Mouse (Mus musculus) stomach, embryonic 15.5 days (tissue): Measurements from ENCODE around the gene Olfr748. TPM values are rescaled to one million over a fixed set of nuclear protein-coding genes. Genes with fewer than 3 reads are reported as not detected.
"Not testable (repeated sequence)": the region's sequence is repeated elsewhere in the genome, so short reads cannot be mapped to it uniquely, and the experiment has no call there.

Experiments
- ATAC-seq: fragments of 200-750 bp; cut with Nextera tagmentation; 2 replicates; pipeline ENCODE4 v1.8.0; 2017; ENCODE audit warnings: low read depth, moderate number of reproducible peaks, moderate TSS enrichment; ENCODE audit not compliant: insufficient read depth, low FRiP score
- H3K27ac ChIP-seq: fragments of 300-500 bp; sonication (generic); 2 replicates; pipeline ENCODE4 v1.5.1; 2015; ENCODE audit warnings: mild to moderate bottlenecking, inconsistent platforms
- H3K27me3 ChIP-seq: fragments of 300-500 bp; sonication (generic); replicated peaks from 2 replicates; pipeline ENCODE4 v1.6.1; 2015; ENCODE audit warnings: inconsistent platforms
- H3K36me3 ChIP-seq: fragments of 300-500 bp; sonication (generic); 2 replicates; pipeline ENCODE4 v1.6.1; 2015; ENCODE audit warnings: inconsistent platforms
- H3K4me1 ChIP-seq: fragments of 300-500 bp; sonication (generic); 2 replicates; pipeline ENCODE4 v1.6.1; 2015; ENCODE audit warnings: inconsistent platforms
- H3K4me2 ChIP-seq: fragments of 300-500 bp; sonication (generic); 2 replicates; pipeline ENCODE4 v1.6.1; 2015; ENCODE audit warnings: mild to moderate bottlenecking, inconsistent platforms
- H3K4me3 ChIP-seq: fragments of 300-500 bp; sonication (generic); replicated peaks from 2 replicates; pipeline ENCODE4 v1.5.1; 2015; ENCODE audit warnings: inconsistent platforms
- H3K9ac ChIP-seq: fragments of 300-500 bp; sonication (generic); 2 replicates; pipeline ENCODE4 v1.6.1; 2015; ENCODE audit warnings: inconsistent platforms
- H3K9me3 ChIP-seq: fragments of 300-500 bp; sonication (generic); 2 replicates; pipeline ENCODE4 v1.6.1; 2016; ENCODE audit warnings: inconsistent platforms
- WGBS: fragments of 180-500 bp; shearing (Covaris S2); methylation state at CpG from one replicate; pipeline ENCODE4 v1.1.7; 2015; 5-methylcytosine and 5-hydroxymethylcytosine counted together
- polyA plus RNA-seq: library from polyadenylated mRNA; unstranded; fragments of >200 nt; fragmentation: Nextera tagmentation; extraction: Ambion mirVana; gene quantifications from 2 replicates; pipeline ENCODE4 v1.2.1, GENCODE M21; 2015

Olfr748 gene
- not detected in 2 replicates for polyA plus RNA-seq

DNA sequence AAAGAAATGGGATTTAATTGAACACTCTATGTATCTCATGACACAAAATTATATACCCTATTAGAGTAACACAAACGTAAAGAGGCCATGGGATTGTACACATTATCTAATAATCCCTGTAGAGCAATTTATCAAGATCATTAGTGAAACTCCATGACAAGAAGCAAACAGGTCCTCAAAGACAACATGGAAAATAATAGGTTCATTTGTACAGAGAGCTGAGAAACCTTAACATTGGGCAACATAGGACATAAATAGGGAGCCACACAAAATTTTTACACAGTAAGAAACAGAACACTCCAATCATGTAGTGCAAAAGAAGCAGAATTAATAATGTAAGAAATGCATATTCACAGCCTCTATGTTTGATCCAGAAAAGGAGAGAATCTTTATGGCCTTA lies at the start of gene Olfr748:
Gene Olfr748, plus strand, starts transcription at position 301 of the 400 bp plus-strand sequence.
- H3K4me2 ChIP-seq = no peak within 1 kb of the TSS
- H3K27ac ChIP-seq = no peak within 1 kb of the TSS
- no peaks in the 10 kb centered on the region for H3K9me3 ChIP-seq
- 60% methylated on average over 1 of the region's 1 CpGs for WGBS
- H3K27me3 ChIP-seq = no peaks in the 10 kb centered on the region
- H3K36me3 ChIP-seq = no peaks in the 10 kb centered on the region
- H3K4me1 ChIP-seq = no peaks in the 10 kb centered on the region
- no peak within 1 kb of the TSS for H3K4me3 ChIP-seq
- ATAC-seq = no peak
- H3K9ac ChIP-seq = no peak within 1 kb of the TSS

DNA sequence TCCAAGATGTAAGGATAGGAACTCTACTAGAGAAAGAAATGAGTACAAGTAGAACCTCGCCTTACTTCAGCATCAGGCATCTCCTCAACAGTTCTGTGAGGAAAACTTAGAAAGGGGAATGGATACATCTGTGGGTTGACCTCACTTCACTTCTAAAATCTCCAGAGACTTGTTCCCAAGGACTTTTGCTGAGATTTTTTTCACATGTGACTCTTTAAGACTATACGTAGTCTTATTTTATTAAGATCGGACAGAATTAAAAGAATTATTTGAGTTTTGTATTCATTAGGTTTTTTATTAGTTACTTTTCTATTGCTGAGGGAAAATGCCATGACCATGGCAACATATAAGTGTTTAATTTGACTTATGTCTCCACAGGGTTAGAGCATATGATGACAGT lies 14.1 kb upstream of the Olfr748 start, which contains the start of gene Olfr747:
Gene Olfr747, minus strand, starts transcription at position 101 of the 400 bp plus-strand sequence.
- no peak within 1 kb of the TSS for H3K4me3 ChIP-seq
- H3K9ac ChIP-seq = no peak within 1 kb of the TSS
- no peak within 1 kb of the TSS for H3K4me2 ChIP-seq
- no peak within 1 kb of the TSS for H3K27ac ChIP-seq
- no peaks in the 10 kb centered on the region for H3K36me3 ChIP-seq
- H3K9me3 ChIP-seq = no peaks in the 10 kb centered on the region
- 87% methylated on average over 3 of the region's 3 CpGs for WGBS
- no peaks in the 10 kb centered on the region for H3K4me1 ChIP-seq
- ATAC-seq = no peak
- H3K27me3 ChIP-seq = no peaks in the 10 kb centered on the region

DNA sequence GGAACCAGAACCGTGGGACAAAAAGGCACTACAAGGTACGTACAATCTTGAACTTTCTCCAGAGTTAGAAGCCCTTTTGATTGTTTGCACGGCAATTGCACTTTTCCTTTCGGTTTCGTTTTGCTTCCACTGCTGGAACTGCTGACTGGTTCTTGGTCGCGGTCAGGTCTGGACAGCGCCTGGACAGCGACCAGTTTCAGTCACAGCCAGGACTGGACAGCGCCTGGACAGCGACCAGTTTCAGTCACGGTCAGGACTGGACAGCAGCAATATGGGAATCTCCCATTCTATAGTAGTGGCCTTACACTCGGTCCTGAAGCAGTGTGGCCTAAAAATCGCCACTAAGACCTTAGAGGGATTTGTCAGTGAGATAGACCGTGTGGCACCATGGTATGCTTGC lies 12.7 kb downstream of the Olfr748 start:
- not testable (repeated sequence) for ATAC-seq, H3K27ac ChIP-seq, H3K4me3 ChIP-seq, H3K4me1 ChIP-seq, H3K9ac ChIP-seq, H3K36me3 ChIP-seq, H3K27me3 ChIP-seq, H3K9me3 ChIP-seq, H3K4me2 ChIP-seq
- 87% methylated on average over 15 of the region's 15 CpGs for WGBS

DNA sequence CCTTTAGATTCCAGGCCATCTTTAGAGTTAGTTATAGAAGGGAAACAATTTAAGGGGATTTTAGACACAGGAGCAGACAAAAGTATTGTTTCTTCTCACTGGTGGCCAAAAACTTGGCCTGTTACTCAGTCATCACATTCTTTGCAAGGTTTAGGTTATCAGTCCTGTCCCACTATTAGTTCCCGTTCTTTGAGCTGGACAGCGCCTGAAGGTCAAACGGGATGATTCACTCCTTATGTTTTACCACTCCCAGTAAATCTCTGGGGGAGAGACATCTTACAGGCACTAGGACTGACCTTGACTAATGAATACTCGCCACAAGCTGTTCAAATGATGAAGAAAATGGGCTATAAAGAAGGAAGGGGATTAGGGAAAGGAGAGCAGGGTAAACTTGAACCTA lies 15.2 kb downstream of the Olfr748 start:
- ATAC-seq, H3K9me3 ChIP-seq, H3K27me3 ChIP-seq, H3K36me3 ChIP-seq, H3K4me3 ChIP-seq, H3K9ac ChIP-seq, H3K4me1 ChIP-seq, H3K4me2 ChIP-seq, H3K27ac ChIP-seq: not testable (repeated sequence)
- 79% methylated on average over 4 of the region's 4 CpGs for WGBS

DNA sequence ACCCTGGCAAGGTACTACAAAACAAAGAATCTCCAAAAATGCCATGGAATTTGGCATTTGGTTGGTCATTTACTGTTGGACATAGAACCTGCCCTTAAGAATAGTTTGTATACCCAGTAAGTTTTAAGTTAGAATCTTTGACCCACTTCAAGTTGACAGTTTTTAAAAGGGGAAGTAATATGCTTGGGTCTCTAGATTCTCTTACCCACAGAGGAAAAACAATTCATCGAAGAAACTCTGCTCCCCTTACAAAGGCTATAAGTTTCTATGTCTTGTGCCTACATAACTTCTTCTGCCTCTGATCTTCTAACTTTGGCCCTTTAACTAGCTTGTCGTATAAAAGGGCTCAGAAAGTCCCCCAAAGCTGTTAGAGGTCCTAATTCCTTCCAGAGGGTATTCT lies 33.2 kb downstream of the Olfr748 start:
- ATAC-seq = no peak
- 69% methylated on average over 2 of the region's 2 CpGs for WGBS
- Histone ChIP-seq H3K4me1 (no peaks in the 10 kb centered on the region), H3K4me2 (no peak overlapping the region), H3K4me3 (no peak overlapping the region), H3K9ac (no peak overlapping the region), H3K27me3 (no peaks in the 10 kb centered on the region), H3K36me3 (no peaks in the 10 kb centered on the region), H3K9me3 (no peaks in the 10 kb centered on the region), H3K27ac (no peak overlapping the region)

DNA sequence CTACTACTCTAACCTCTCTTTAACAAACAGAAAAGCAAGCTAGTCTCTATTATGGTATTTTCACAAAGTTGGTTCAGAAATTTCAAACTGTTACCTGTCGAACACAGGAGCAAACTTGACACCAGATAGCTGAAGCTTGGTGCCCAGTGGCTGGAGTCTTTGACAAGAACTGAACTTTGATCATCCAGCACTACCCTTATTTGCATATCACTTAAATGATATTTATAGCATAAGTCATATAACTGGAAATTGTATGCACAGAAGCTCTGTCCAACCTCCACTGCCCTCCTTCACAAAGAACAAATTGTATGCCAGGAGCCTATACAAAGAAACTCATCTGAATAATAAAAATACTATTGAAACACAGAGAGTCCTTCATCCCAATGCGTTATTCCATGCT lies 34.4 kb downstream of the Olfr748 start:
- no peaks in the 10 kb centered on the region for H3K27me3 ChIP-seq
- H3K9me3 ChIP-seq = no peaks in the 10 kb centered on the region
- 69% methylated on average over 2 of the region's 2 CpGs for WGBS
- no peak overlapping the region for H3K27ac ChIP-seq
- no peaks in the 10 kb centered on the region for H3K4me1 ChIP-seq
- ATAC-seq = no peak
- H3K36me3 ChIP-seq = no peaks in the 10 kb centered on the region
- H3K4me3 ChIP-seq = no peak overlapping the region
- no peak overlapping the region for H3K9ac ChIP-seq
- H3K4me2 ChIP-seq = no peak overlapping the region

DNA sequence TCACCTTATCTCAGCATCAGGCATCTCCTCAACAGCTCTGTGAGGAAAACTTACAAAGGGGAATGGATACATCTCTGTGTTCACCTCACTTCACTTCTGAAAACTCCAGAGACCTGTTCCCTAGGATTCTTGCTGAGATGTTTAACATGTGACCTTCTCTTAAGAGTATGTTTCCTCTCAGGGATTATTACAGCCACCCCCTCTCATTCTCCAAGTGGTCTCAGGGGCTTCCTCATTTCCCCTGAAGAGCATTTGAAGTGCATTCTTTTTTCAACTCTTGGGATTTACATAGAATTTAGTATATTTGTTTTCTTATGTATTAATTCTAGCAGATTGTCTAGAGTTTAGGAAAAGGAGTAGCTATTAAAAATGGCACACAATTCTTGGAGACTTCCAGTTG lies 37.8 kb downstream of the Olfr748 start, which contains the start of gene Olfr749:
Gene Olfr749, minus strand, starts transcription at position 101 of the 400 bp plus-strand sequence.
- Histone ChIP-seq H3K9ac (no peak within 1 kb of the TSS), H3K4me1 (no peaks in the 10 kb centered on the region), H3K36me3 (no peaks in the 10 kb centered on the region), H3K9me3 (no peaks in the 10 kb centered on the region), H3K4me3 (no peak within 1 kb of the TSS), H3K4me2 (no peak within 1 kb of the TSS), H3K27me3 (no peaks in the 10 kb centered on the region), H3K27ac (no peak within 1 kb of the TSS)
- ATAC-seq = no peak

DNA sequence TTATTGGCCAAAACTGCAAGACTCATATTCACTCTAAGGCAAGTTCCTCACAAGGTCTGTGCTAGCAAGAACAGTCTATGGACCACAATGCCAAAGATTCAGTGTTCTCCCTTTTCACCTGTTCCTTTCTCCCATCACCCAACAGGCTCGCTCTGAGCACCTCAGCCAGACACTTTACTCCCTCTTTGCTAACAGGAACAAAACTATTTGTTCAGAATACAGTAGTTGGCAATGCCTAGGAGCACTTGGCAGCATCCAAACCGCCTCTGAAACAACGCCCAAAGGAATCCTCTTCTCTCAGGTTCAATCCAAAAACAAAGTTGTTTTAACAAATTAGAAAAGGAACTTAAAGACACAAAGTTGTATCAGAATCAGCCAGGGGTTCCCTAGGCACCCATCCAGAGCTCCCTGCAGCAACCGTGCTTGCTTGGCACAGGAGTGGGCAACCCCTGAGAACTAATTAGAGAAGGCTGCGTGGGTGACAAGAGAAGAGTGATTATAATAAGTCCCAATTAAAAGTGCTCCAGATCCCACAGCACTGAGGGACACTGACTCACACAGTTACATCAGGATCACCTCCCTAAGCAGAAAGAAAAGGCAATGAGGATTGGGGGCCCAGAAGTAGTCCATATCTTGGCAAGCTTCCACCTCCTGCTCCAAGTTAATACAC lies 51.4 kb downstream of the Olfr748 start:
- Histone ChIP-seq H3K27ac (no peak overlapping the region), H3K4me3 (no peak overlapping the region), H3K36me3 (no peaks in the 10 kb centered on the region), H3K9me3 (no peaks in the 10 kb centered on the region), H3K9ac (no peak overlapping the region), H3K4me1 (no peaks in the 10 kb centered on the region), H3K27me3 (no peaks in the 10 kb centered on the region), H3K4me2 (no peak overlapping the region)
- 69% methylated on average over 5 of the region's 5 CpGs for WGBS
- no peak for ATAC-seq

Other genes starting within 250 kb of the Olfr748 start
- not detected in 2 replicates for gene Olfr741, start 234.6 kb upstream of the Olfr748 start, polyA plus RNA-seq
- not detected in 2 replicates for gene Olfr742, start 203.8 kb upstream of the Olfr748 start, polyA plus RNA-seq
- not detected in 2 replicates for gene Olfr743, start 185.5 kb upstream of the Olfr748 start, polyA plus RNA-seq
- not detected in 2 replicates for gene Olfr744, start 92.5 kb upstream of the Olfr748 start, polyA plus RNA-seq
- not detected in 2 replicates for gene Olfr745, start 68.0 kb upstream of the Olfr748 start, polyA plus RNA-seq
- not detected in 2 replicates for gene Olfr746, start 60.3 kb upstream of the Olfr748 start, polyA plus RNA-seq
- gene Olfr747, start 14.2 kb upstream of the Olfr748 start, polyA plus RNA-seq = not detected in 2 replicates
- not detected in 2 replicates for gene Olfr749, start 37.7 kb downstream of the Olfr748 start, polyA plus RNA-seq
- gene Ttc5, start 78.1 kb downstream of the Olfr748 start, polyA plus RNA-seq = 59.9 and 65.2 TPM in 2 replicates
- gene Ccnb1ip1, start 100.4 kb downstream of the Olfr748 start, polyA plus RNA-seq = not detected in 2 replicates
- 62.6 and 63.3 TPM in 2 replicates for gene Parp2, start 100.5 kb downstream of the Olfr748 start, polyA plus RNA-seq
- 6.4 and 7.3 TPM in 2 replicates for gene Tep1, start 163.2 kb downstream of the Olfr748 start, polyA plus RNA-seq
- gene Klhl33, start 190.1 kb downstream of the Olfr748 start, polyA plus RNA-seq = 0.28 and 0.36 TPM in 2 replicates
- 132 and 145 TPM in 2 replicates for gene Osgep, start 217.5 kb downstream of the Olfr748 start, polyA plus RNA-seq
- gene Apex1, start 217.6 kb downstream of the Olfr748 start, polyA plus RNA-seq = 179 and 204 TPM in 2 replicates
- gene Pip4p1, start 223.5 kb downstream of the Olfr748 start, polyA plus RNA-seq = 50.9 and 51.8 TPM in 2 replicates
- 73.9 and 75.7 TPM in 2 replicates for gene Pnp, start 223.7 kb downstream of the Olfr748 start, polyA plus RNA-seq
- not detected in 2 replicates for gene Gm49342, start 237.1 kb downstream of the Olfr748 start, polyA plus RNA-seq
- 1.4 and 1.7 TPM in 2 replicates for gene Pnp2, start 248.6 kb downstream of the Olfr748 start, polyA plus RNA-seq